Mouse (Mus musculus) MEL (cell line): ENCODE data around the gene Ddb1. TPM values are rescaled to one million over a fixed set of nuclear protein-coding genes. Genes with fewer than 3 reads are reported as not detected.

Experiments used
- DNase-seq: peaks from one replicate; pipeline ENCODE4 v3.0.0; 2011; ENCODE audit warnings: low read depth, low spot score
- H3K27ac ChIP-seq: 2 replicates; pipeline ENCODE4 v1.5.1; 2012; ENCODE audit warnings: low read depth, mild to moderate bottlenecking, control low read depth, low read length, moderate library complexity; ENCODE audit not compliant: control insufficient read depth
- H3K27me3 ChIP-seq, 2 experiments: fragments of 150-350 bp in 1 of 2; sonication (generic) in 1 of 2; 2 replicates each; pipeline ENCODE4 v1.6.1; 2012; ENCODE audit warnings: low read length in 2 of 2, mild to moderate bottlenecking in 2 of 2, improper control_type of control experiment in 1 of 2, moderate library complexity in 1 of 2; ENCODE audit not compliant: insufficient read depth in 2 of 2, control insufficient read depth in 1 of 2
- H3K36me3 ChIP-seq, 2 experiments: 2 replicates each; pipeline ENCODE4 v1.6.1; 2012 to 2014; ENCODE audit warnings: low read length in 2 of 2, improper control_type of control experiment in 1 of 2, inconsistent platforms in 1 of 2, mild to moderate bottlenecking in 1 of 2; ENCODE audit not compliant: insufficient read depth in 2 of 2, control insufficient read depth in 1 of 2
- H3K4me1 ChIP-seq, 2 experiments: fragments of 150-350 bp in 1 of 2; sonication (generic) in 1 of 2; 2 replicates each; pipeline ENCODE4 v1.6.1; 2012; ENCODE audit warnings: low read length in 2 of 2, improper control_type of control experiment in 1 of 2, mild to moderate bottlenecking in 1 of 2; ENCODE audit not compliant: insufficient read depth in 2 of 2, control insufficient read depth in 1 of 2
- H3K4me3 ChIP-seq, 2 experiments: fragments of 150-350 bp in 1 of 2; sonication (generic) in 1 of 2; 2 replicates each; pipeline ENCODE4 v1.5.1; 2012; ENCODE audit warnings: low read depth in 2 of 2, low read length in 2 of 2, mild to moderate bottlenecking in 2 of 2, moderate library complexity in 2 of 2, control low read depth in 1 of 2, improper control_type of control experiment in 1 of 2; ENCODE audit not compliant: control insufficient read depth in 1 of 2, insufficient read depth in 1 of 2
- H3K79me2 ChIP-seq: 2 replicates; pipeline ENCODE4 v1.6.1; 2012; ENCODE audit warnings: mild to moderate bottlenecking, low read length, moderate library complexity; ENCODE audit not compliant: control insufficient read depth, poor library complexity, insufficient read depth
- H3K9ac ChIP-seq: 2 replicates; pipeline ENCODE4 v1.6.1; 2012; ENCODE audit warnings: low read depth, mild to moderate bottlenecking, control low read depth, low read length, moderate library complexity; ENCODE audit not compliant: control insufficient read depth, poor library complexity, severe bottlenecking
- H3K9me3 ChIP-seq: fragments of 150-350 bp; sonication (generic); replicated peaks from 2 replicates; pipeline ENCODE4 v1.6.1; 2012; ENCODE audit warnings: mild to moderate bottlenecking, low read length, improper control_type of control experiment, moderate library complexity; ENCODE audit not compliant: insufficient read depth
- BHLHE40 ChIP-seq: IDR thresholded peaks from 2 replicates; pipeline ENCODE4 v1.6.1; 2012; ENCODE audit warnings: low read depth, mild to moderate bottlenecking, inconsistent platforms, low read length, improper control_type of control experiment, borderline replicate concordance
- CHD1 ChIP-seq: IDR thresholded peaks from 2 replicates; pipeline ENCODE4 v1.6.1; 2012; ENCODE audit warnings: low read depth, mild to moderate bottlenecking, inconsistent platforms, low read length, improper control_type of control experiment
- CHD2 ChIP-seq: IDR thresholded peaks from 2 replicates; pipeline ENCODE4 v1.6.1; 2011; ENCODE audit warnings: low read length, improper control_type of control experiment
- CTCF ChIP-seq, 3 experiments: IDR thresholded peaks in 2 of 3; conservative IDR thresholded peaks in 1 of 3; 2 replicates each; pipeline ENCODE4 v1.5.1; 2011 to 2012; ENCODE audit warnings: low read length in 3 of 3, low read depth in 2 of 3, mild to moderate bottlenecking in 2 of 3, improper control_type of control experiment in 1 of 3, inconsistent platforms in 1 of 3, mixed read lengths in 1 of 3, moderate library complexity in 1 of 3; ENCODE audit not compliant: control insufficient read depth in 1 of 3, insufficient read depth in 1 of 3, poor library complexity in 1 of 3, severe bottlenecking in 1 of 3
- E2F4 ChIP-seq: IDR thresholded peaks from 2 replicates; pipeline ENCODE4 v1.6.1; 2011; ENCODE audit warnings: low read depth, low read length, improper control_type of control experiment, borderline replicate concordance
- ELF1 ChIP-seq: IDR thresholded peaks from 2 replicates; pipeline ENCODE4 v1.6.1; 2014; ENCODE audit warnings: low read depth, mild to moderate bottlenecking, inconsistent platforms, low read length, improper control_type of control experiment, moderate library complexity
- EP300 ChIP-seq, 2 experiments: IDR thresholded peaks; 2 replicates each; pipeline ENCODE4 v1.6.1; 2011; ENCODE audit warnings: improper control_type of control experiment in 2 of 2, low read length in 2 of 2, low read depth in 1 of 2, mild to moderate bottlenecking in 1 of 2
- ETS1 ChIP-seq: IDR thresholded peaks from 2 replicates; pipeline ENCODE4 v1.6.1; 2012; ENCODE audit warnings: low read depth, mild to moderate bottlenecking, inconsistent platforms, low read length, improper control_type of control experiment, moderate library complexity
- GATA1 ChIP-seq: IDR thresholded peaks from 2 replicates; pipeline ENCODE4 v1.6.1; 2011; ENCODE audit warnings: low read depth, low read length, improper control_type of control experiment
- HCFC1 ChIP-seq: IDR thresholded peaks from 2 replicates; pipeline ENCODE4 v1.6.1; 2012; ENCODE audit warnings: low read depth, mild to moderate bottlenecking, inconsistent platforms, low read length, improper control_type of control experiment, moderate library complexity
- KAT2A ChIP-seq: conservative IDR thresholded peaks from 2 replicates; pipeline ENCODE4 v1.6.1; 2012; ENCODE audit warnings: low read depth, low read length, improper control_type of control experiment, inconsistent platforms
- MAFK ChIP-seq: IDR thresholded peaks from 2 replicates; pipeline ENCODE4 v1.6.1; 2011; ENCODE audit warnings: low read depth, mild to moderate bottlenecking, low read length, improper control_type of control experiment, borderline replicate concordance
- MAX ChIP-seq: IDR thresholded peaks from 2 replicates; pipeline ENCODE4 v1.6.1; 2011; ENCODE audit warnings: low read length, improper control_type of control experiment
- MEF2A ChIP-seq: IDR thresholded peaks from 2 replicates; pipeline ENCODE4 v1.6.1; 2014; ENCODE audit warnings: low read depth, mild to moderate bottlenecking, inconsistent platforms, low read length, improper control_type of control experiment; ENCODE audit not compliant: poor library complexity, insufficient replicate concordance, severe bottlenecking; ENCODE audit errors: extremely low read depth
- MYB ChIP-seq: IDR thresholded peaks from 2 replicates; pipeline ENCODE4 v1.6.1; 2011; ENCODE audit warnings: mild to moderate bottlenecking, low read depth, low read length, improper control_type of control experiment
- NELFE ChIP-seq: IDR thresholded peaks from 2 replicates; pipeline ENCODE4 v1.6.1; 2011; ENCODE audit warnings: low read depth, low read length, improper control_type of control experiment
- POLR2A ChIP-seq, 2 experiments: IDR thresholded peaks; 2 replicates each; pipeline ENCODE4 v1.6.1; 2011 to 2012; ENCODE audit warnings: low read length in 2 of 2, mild to moderate bottlenecking in 2 of 2, control low read depth in 1 of 2, improper control_type of control experiment in 1 of 2, low read depth in 1 of 2, moderate library complexity in 1 of 2; ENCODE audit not compliant: control insufficient read depth in 1 of 2, insufficient read depth in 1 of 2, poor library complexity in 1 of 2
- POLR2AphosphoS2 ChIP-seq: IDR thresholded peaks from 2 replicates; pipeline ENCODE4 v1.6.1; 2011; ENCODE audit warnings: low read length, improper control_type of control experiment
- RAD21 ChIP-seq: IDR thresholded peaks from 2 replicates; pipeline ENCODE4 v1.6.1; 2011; ENCODE audit warnings: mild to moderate bottlenecking, low read depth, low read length, improper control_type of control experiment
- RCOR1 ChIP-seq: IDR thresholded peaks from 2 replicates; pipeline ENCODE4 v1.6.1; 2012; ENCODE audit warnings: low read depth, mild to moderate bottlenecking, inconsistent platforms, low read length, improper control_type of control experiment
- SMC3 ChIP-seq: IDR thresholded peaks from 2 replicates; pipeline ENCODE4 v1.6.1; 2011; ENCODE audit warnings: low read depth, low read length, improper control_type of control experiment
- TBP ChIP-seq: IDR thresholded peaks from 2 replicates; pipeline ENCODE4 v1.8.0; 2011; ENCODE audit warnings: low read depth, low read length, improper control_type of control experiment
- TCF12 ChIP-seq: IDR thresholded peaks from 2 replicates; pipeline ENCODE4 v1.6.1; 2014; ENCODE audit warnings: low read depth, mild to moderate bottlenecking, inconsistent platforms, low read length, improper control_type of control experiment, moderate library complexity
- UBTF ChIP-seq: IDR thresholded peaks from 2 replicates; pipeline ENCODE4 v1.6.1; 2012; ENCODE audit warnings: low read depth, mild to moderate bottlenecking, inconsistent platforms, low read length, improper control_type of control experiment, moderate library complexity, borderline replicate concordance; ENCODE audit not compliant: insufficient read depth
- ZMIZ1 ChIP-seq: IDR thresholded peaks from 2 replicates; pipeline ENCODE4 v1.6.1; 2012; ENCODE audit warnings: low read depth, mild to moderate bottlenecking, inconsistent platforms, low read length, improper control_type of control experiment, moderate library complexity
- ZNF384 ChIP-seq: IDR thresholded peaks from 2 replicates; pipeline ENCODE4 v1.6.1; 2012; ENCODE audit warnings: low read depth, mild to moderate bottlenecking, inconsistent platforms, low read length, improper control_type of control experiment
- polyA plus RNA-seq, 2 experiments: library from polyadenylated mRNA; stranded (reverse) in 1 of 2; unstranded in 1 of 2; fragments of >175 nt in 1 of 2; fragments of >200 nt in 1 of 2; gene quantifications; 2 replicates each; pipeline versions ENCODE4 v1.2.1 to v1.2.4; 2012; ENCODE audit warnings: low replicate concordance in 2 of 2, low read depth in 1 of 2; ENCODE audit not compliant: insufficient read length in 2 of 2, insufficient read depth in 1 of 2, missing spikeins in 1 of 2
- total RNA-seq: library from RNA; depleted of rRNA; stranded (reverse); fragments of 300-350 nt; gene quantifications from 2 replicates; pipeline ENCODE4 v1.2.3, GENCODE M21; 2012

Gene Ddb1
- total and polyA plus RNA-seq, 3 experiments: 116 to 459 (median 365) TPM

DNA sequence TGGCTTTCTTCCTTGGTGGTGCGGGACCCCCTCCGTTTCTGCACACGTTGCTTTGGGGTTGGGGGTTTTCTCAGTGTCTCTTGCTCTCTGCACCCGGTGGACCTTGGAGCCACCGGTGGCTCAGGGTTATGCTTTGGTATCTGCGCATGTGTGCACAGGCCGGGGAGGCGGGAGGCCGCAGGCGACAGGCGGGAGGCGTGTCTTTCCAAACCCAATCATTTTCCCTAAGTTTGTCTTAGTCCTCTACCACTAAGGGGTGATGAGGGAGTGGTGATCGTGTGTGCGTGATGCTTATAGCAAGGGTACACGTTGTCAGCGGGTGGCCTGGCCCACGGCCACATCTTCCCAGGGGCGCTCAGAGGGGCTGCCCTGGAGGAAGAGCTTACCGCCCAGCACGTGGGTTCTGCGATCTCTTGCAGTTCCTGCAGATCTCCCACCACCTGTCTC, 29.8 kb downstream of the Ddb1 start:
- H3K9me3 ChIP-seq: no peaks in the 10 kb centered on the region
- no peak overlapping the region for H3K27ac ChIP-seq
- H3K4me3 ChIP-seq: no peak overlapping the region
- no peaks in the 10 kb centered on the region for H3K27me3 ChIP-seq
- H3K36me3 ChIP-seq: peaks cover 0 to 5% of the 10 kb centered on the region in 2 experiments; a peak in 1 of 4 replicates
- DNase-seq: no peak
- no peaks in the 10 kb centered on the region for H3K79me2 ChIP-seq
- no peak for TF ChIP-seq POLR2AphosphoS2
- TF ChIP-seq KAT2A: no peak
- no peak for TF ChIP-seq ZNF384
- TF ChIP-seq TCF12: no peak
- no peak for TF ChIP-seq EP300 (IDR thresholded peaks at IDR 0.05; ENCODE audit: low read depth in 1 of 2, low read length in 2 of 2)
- no peak for TF ChIP-seq MAFK
- no peak for TF ChIP-seq RCOR1
- TF ChIP-seq HCFC1: no peak
- TF ChIP-seq E2F4: no peak
- no peak for TF ChIP-seq ETS1
- TF ChIP-seq MYB: no peak
- no peak for TF ChIP-seq ELF1
- peaks cover 4 to 11% of the 10 kb centered on the region in 2 experiments; a peak in 3 of 4 replicates for H3K4me1 ChIP-seq
- no peak overlapping the region for H3K9ac ChIP-seq

GRCm38 (mm10) chr19:10637840-10638239, 32.7 kb downstream of the Ddb1 start:
- H3K79me2 ChIP-seq: no peaks in the 10 kb centered on the region
- no peaks in the 10 kb centered on the region for H3K9me3 ChIP-seq
- peaks cover 0 to 8% of the 10 kb centered on the region in 2 experiments; a peak in 1 of 4 replicates for H3K36me3 ChIP-seq
- H3K27ac ChIP-seq: no peak overlapping the region
- H3K4me3 ChIP-seq: no peak overlapping the region
- H3K4me1 ChIP-seq: peaks cover 4 to 19% of the 10 kb centered on the region in 2 experiments; a peak in 3 of 4 replicates
- H3K9ac ChIP-seq: no peak overlapping the region
- DNase-seq: no peak
- TF ChIP-seq RAD21 (no peak), GATA1 (no peak)
- TF ChIP-seq, all 39 proteins: peak for 0
- H3K27me3 ChIP-seq: no peaks in the 10 kb centered on the region

GRCm38 (mm10) chr19:10640080-10640479, 35.0 kb downstream of the Ddb1 start:
- H3K27ac ChIP-seq: peak overlapping the region; percentile 57
- DNase-seq: peak; percentile 77
- H3K9ac ChIP-seq: peak overlapping the region; percentile 74
- no peaks in the 10 kb centered on the region for H3K79me2 ChIP-seq
- peaks cover 0 to 11% of the 10 kb centered on the region in 2 experiments; a peak in 1 of 4 replicates for H3K36me3 ChIP-seq
- H3K4me3 ChIP-seq: peak overlapping the region; percentile 45 to 49
- H3K27me3 ChIP-seq: no peaks in the 10 kb centered on the region
- H3K4me1 ChIP-seq: peaks cover 4 to 19% of the 10 kb centered on the region in 2 experiments; a peak in 3 of 4 replicates
- no peaks in the 10 kb centered on the region for H3K9me3 ChIP-seq
- no peak for TF ChIP-seq E2F4
- no peak for TF ChIP-seq NELFE
- peak; percentile 72 for TF ChIP-seq MAX
- TF ChIP-seq POLR2A (IDR thresholded peaks at IDR 0.05; ENCODE audit: control insufficient read depth in 1 of 2, insufficient read depth in 1 of 2, low read depth in 1 of 2, low read length in 2 of 2, poor library complexity in 1 of 2): no peak
- no peak for TF ChIP-seq TBP
- TF ChIP-seq UBTF: no peak
- TF ChIP-seq SMC3: peak; percentile 13; the same call in 1 of the 2 replicates
- no peak for TF ChIP-seq RCOR1
- no peak for TF ChIP-seq ZNF384
- no peak for TF ChIP-seq ELF1
- no peak for TF ChIP-seq MEF2A
- TF ChIP-seq GATA1: no peak
- no peak for TF ChIP-seq CHD1
- TF ChIP-seq ZMIZ1: no peak
- no peak for TF ChIP-seq BHLHE40
- TF ChIP-seq MAFK: 0 out of 2 replicates have a peak, but pooled peaks have one; percentile 27
- TF ChIP-seq CTCF (IDR thresholded peaks at IDR 0.05 in 2 of 3, conservative IDR thresholded peaks at IDR 0.05 in 1 of 3; ENCODE audit: control insufficient read depth in 1 of 3, insufficient read depth in 1 of 3, low read depth in 2 of 3, low read length in 3 of 3, poor library complexity in 1 of 3, severe bottlenecking in 1 of 3): no peak
- no peak for TF ChIP-seq CHD2
